Mouse (Mus musculus) ZHBTc4 (cell line): Measurements from ENCODE around the gene Samd11.
A peak's percentile ranks its signal among the peaks of the same experiment; 100 is the strongest.

ENCODE experiments used
- DNase-seq: peaks from one replicate; pipeline ENCODE4 v3.0.0-alpha.2; 2011; ENCODE audit warnings: low read depth, low spot score

Gene Samd11

DNA sequence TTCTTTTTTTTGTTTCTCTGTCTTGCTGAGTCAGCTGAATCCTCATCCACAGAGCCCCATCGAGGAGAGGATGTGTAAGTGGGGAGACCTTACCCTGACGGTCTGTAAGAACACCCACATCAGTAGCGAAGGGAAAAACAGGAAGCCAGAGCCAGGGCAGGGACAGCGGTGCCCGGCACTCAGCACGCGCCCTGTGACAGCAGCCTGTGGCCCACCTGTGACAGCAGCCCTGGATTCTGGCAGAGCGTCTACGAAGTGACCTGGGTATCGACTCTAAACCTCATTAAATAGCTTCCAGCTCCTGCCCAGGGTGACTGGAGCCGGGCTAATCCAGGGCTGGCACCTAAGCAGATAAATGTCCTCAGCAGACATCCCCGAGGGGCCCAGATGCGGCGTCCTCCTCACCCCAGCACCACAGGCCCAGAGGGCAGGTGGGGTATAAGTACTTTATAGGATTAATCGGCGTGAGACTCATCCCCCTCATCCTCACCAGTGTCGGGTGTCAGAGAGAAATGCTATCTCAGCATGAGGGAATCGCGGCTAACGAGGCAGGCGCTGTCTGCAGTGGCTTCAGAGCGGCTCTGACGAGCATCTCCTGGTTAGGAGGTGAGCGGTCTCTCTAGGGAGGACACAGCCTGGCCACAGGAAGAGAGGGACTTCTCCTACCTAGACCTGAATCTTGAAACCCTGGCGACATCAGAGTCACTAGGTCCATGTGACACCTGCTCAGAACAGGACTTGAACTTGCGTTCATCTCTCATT is at the start of gene Samd11:
Gene Samd11 (minus strand): TSS at position 580 of the 762 bp plus-strand sequence.
- DNase-seq: no peak

- no peak for DNase-seq
Observed at GRCm38 (mm10) chr4:156254361-156255077, 938 bp downstream of the Samd11 start.

GRCm38 (mm10) chr4:156253043-156253442 is 2.4 kb downstream of the Samd11 start:
- no peak for DNase-seq

GRCm38 (mm10) chr4:156252619-156253018 is 2.8 kb downstream of the Samd11 start:
- no peak for DNase-seq

DNA sequence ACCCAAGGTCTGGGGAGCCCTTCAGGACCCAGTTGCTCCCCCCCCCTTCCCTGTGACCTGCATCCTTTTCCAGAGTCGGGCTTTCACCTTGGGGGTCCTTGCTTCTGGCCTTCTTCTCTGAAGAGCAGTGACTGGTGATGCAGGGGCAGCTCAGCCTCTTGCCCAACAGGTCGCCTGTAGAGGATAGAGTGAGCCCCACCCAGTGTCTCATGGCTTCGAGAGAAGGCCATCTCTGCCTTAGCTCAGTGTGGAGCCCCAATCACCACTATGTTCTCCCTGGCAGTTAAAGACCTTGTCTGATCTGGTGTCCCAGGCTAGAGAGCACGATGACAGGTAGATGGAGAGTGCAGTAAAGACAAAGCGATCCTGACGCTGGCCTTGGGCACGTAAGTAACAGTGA is 3.3 kb downstream of the Samd11 start:
- DNase-seq: no peak

GRCm38 (mm10) chr4:156251081-156251480 is 4.4 kb downstream of the Samd11 start:
- DNase-seq: no peak

GRCm38 (mm10) chr4:156249567-156249966 is 5.9 kb downstream of the Samd11 start:
- DNase-seq: no peak

DNA sequence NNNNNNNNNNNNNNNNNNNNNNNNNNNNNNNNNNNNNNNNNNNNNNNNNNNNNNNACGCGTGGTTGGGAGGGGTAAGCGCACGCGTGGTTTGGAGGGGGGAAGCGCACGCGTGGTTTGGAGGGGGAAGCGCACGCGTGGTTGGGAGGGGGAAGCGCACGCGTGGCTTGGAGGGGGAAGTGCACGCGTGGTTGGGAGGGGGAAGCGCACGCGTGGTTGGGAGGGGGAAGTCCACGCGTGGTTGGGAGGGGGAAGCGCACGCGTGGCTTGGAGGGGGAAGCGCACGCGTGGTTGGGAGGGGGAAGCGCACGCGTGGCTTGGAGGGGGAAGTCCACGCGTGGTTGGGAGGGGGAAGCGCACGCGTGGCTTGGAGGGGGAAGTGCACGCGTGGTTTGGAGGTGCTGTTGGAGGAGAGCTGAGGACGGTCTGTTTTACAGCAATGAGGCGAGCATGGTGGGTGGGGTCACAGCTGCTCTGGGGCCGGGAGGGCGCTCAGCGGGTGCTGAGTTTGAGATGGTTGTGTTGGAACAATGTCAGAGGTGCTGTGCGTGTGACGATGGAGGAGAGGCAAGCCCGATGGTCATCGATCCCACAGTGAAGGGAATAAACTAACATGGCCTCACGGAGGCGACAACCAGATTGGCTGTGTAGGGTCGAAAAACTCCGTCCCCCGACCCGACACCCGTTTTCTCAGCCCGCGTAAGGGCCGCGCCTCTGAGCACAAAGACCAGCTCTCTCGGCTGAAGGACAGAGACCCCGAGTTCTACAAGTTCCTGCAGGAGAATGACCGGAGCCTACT is 18.6 kb downstream of the Samd11 start:
- peak; percentile 69 for DNase-seq

DNA sequence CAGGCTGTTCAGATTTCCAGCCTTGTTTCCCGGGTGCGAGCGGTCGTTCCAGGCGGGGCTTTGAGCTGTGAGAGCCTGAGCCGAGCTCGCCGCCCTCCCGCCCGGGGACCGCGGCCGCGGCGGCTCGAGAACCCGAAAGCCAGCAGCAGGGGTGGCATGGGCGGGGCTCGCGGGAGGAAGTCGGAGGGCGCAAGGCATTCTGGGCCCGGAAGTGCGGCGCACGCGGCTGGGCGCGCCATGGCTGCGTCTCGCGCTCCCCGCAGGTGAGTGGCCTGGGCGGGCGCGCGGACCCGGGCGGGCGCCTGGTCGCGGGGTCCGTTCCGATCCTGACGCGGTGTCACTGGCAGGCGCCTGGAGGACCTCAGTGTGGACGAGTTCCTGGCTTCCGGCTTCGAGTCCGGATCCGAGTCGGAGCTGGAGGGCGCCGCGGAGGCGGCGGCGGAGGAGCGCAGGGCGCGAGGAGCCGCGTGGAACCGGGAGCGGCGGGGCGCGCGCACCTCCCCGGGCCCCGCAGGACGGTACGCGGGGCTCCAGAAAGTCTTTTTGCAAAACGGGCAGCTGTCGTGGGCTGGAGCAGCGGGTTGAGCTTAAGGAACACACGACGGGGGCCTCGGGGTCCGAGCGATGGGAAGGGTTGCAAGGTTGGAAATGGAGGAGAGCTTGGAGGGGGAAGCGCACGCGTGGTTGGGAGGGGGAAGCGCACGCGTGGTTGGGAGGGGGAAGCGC is 19.5 kb downstream of the Samd11 start, which contains the start of gene Noc2l:
Gene Noc2l (plus strand): TSS at position 203 of the 726 bp plus-strand sequence.
- DNase-seq: peak; percentile 97

- peak; percentile 74 for DNase-seq
Observed at GRCm38 (mm10) chr4:156235360-156235770, 20.1 kb downstream of the Samd11 start.

DNA sequence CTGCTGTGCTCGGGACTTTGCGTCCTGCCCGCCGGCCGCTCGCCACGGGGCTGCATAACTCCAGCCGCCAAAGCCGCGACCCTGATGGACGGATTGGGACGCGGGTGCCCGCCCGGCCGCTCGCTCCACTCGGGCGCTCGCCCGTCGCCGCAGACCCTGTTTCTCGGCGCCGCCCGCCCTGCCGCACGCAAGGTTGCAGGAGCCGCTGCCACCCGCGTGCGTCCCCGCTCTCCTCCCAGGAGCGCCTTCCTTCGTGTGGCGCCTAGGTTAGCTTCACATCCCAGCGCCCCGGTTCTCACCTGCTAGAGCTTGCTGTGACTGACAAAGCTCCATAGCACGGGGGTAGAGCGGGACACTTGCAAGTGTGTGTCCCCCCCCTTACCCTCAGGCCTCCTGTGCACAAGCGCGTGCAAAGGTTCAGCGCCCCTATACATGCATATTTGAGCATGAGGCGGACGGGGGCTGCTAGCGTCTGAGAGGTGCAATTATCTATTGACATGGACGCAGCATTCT is 20.7 kb downstream of the Samd11 start, which contains the start of gene Plekhn1:
Gene Plekhn1 (minus strand): TSS at position 157 of the 513 bp plus-strand sequence.
- peak; percentile 85 for DNase-seq

GRCm38 (mm10) chr4:156234021-156234501 is 21.4 kb downstream of the Samd11 start:
- peak; percentile 60 for DNase-seq

GRCm38 (mm10) chr4:156228393-156229024 is 26.9 kb downstream of the Samd11 start:
- peak; percentile 80 for DNase-seq

GRCm38 (mm10) chr4:156227752-156228392 is 27.6 kb downstream of the Samd11 start:
- peak; percentile 39 for DNase-seq

DNA sequence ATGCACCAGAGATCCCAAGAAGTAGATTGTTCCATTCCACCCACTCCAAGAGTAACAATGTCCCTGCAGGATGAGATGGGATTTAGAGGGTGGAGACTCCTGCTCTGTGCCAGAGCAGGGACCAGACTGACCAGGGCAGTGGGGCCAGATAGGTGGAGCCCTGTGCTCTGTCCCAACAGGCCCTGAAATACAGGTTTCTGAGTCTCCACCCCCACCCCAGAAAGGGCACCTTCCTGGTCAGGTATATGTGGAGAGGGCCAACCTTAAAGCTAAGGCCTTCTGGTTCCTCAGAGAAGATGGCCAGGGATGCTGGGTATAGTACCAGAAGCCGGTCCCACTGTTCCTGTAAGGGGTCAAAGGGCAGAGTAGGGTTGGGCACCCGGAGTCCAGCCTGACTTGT is 31.2 kb downstream of the Samd11 start:
- no peak for DNase-seq

- no peak for DNase-seq
Observed at GRCm38 (mm10) chr4:156219936-156220335, 35.5 kb downstream of the Samd11 start.

DNA sequence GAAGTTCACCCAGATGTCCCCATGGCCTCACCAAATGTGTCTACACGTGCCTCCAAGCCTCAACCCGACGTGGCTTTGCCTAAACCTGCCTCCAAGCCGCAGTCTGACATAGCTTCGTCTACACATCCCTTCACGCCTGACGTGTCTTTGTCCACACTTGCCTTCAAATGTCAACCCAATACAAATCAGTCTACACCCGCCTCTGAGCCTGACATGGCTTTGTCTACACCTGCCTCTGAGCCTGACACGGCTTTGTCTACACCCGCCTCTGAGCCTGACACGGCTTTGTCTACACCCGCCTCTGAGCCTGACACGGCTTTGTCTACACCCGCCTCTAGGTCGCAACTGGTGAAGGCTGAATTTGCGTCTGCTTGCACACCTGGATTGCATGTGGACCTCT is 37.6 kb downstream of the Samd11 start:
- no peak for DNase-seq

DNA sequence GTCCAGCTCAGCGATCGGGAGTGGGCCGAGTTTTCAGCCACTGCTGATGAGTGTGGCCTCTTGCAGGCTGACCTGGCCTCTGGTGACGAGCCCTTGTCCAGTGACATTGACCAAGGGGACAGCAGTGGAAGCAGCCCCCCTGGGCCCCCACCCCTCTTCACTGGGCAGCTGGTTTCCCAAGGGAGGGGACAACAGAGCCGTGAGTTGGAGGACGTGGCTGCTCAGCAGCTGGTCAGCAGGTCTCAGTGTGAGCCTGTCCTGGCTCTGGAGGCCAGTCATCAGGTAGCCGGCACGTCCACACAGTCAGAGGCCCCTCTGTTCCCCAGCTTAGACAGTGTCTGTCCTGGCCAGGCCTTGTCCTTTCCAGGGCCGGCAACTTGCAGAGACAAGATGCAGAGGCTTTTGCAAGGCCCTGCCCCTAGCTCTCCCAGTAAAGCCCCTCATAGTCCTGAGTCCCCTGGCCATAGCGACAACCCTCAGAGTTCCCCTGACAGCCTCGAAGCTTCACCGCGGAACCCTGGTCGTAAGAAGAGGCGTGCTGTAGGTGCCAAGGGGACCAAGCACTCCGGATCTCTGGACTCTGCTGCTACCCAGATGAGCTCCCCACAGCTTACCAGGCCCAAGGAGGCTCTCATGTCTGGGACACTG is 38.3 kb downstream of the Samd11 start:
- DNase-seq: no peak

GRCm38 (mm10) chr4:156216196-156216595 is 39.3 kb downstream of the Samd11 start:
- no peak for DNase-seq
